Mouse (Mus musculus) layer of hippocampus, adult 2 months (tissue): Measurements from ENCODE around the gene Cd55. TPM values are rescaled to one million over a fixed set of nuclear protein-coding genes. Genes with fewer than 3 reads are reported as not detected.
A peak's percentile ranks its signal among the peaks of the same experiment; 100 is the strongest.
"Not testable (repeated sequence)": the region's sequence is repeated elsewhere in the genome, so short reads cannot be mapped to it uniquely, and the experiment has no call there.

Experiments
- DNase-seq, 2 experiments: peaks; one replicate each; pipeline ENCODE4 v3.0.0; 2022; ENCODE audit warnings: low spot score in 2 of 2
- H3K27ac ChIP-seq: fragments of 200-600 bp; 2 replicates; pipeline ENCODE4 v1.8.1; 2022
- H3K4me3 ChIP-seq: fragments of 200-600 bp; 2 replicates; pipeline ENCODE4 v1.8.1; 2022; ENCODE audit warnings: mild to moderate bottlenecking
- CTCF ChIP-seq: fragments of 200-600 bp; conservative IDR thresholded peaks from 2 replicates; pipeline ENCODE4 v1.8.1; 2022; ENCODE audit warnings: antibody characterized with exemption, mild to moderate bottlenecking, moderate library complexity
- total RNA-seq, 2 experiments: library from RNA; stranded (reverse); gene quantifications; 2 replicates each; pipeline ENCODE4 v1.2.3; 2021

Cd55 gene
- total RNA-seq, 2 experiments from 2014 or later = 6.6 to 7.2 TPM

DNA sequence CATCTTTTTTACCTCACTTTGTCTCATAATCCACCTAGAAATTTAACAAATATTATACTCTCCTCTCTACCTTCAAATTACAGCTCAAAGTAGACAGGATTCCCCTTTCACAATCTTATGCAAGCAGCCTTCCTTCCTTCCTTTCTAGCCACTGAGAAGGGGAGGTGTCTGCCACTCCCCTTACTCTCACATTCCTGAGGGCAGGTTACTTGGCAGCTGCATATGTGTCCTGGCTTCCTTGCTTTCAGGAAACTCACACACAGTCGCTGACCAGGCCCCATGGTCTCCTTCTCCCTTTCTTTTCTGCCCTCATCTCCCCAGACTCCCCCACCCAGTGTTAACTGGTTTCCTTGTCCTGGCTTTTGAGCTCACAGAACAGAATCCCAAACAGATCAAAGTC lies 11.7 kb upstream of the Cd55 start:
- H3K27ac ChIP-seq = no peak overlapping the region
- no peak for TF ChIP-seq CTCF

DNA sequence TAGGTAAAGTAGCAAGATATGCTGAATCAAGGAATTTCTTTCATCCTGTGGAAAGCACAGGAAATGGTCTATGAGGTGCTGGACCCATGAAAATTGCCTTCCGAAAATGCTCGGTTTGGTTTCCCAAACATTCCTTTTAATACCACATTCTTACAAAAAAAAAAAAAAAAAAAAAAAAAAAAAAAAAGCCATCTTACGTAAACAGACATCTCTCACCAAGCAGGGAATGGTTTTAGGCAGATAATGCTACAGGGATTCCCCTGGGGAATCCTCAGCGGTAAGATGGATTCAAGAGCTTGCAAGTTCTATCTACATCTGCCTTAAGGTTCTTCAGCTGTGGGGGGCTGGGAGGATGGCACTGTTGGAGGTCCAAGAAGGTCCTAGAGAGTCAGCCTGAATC lies 7.5 kb upstream of the Cd55 start:
- no peak for TF ChIP-seq CTCF

More for the DNA sequence above, 11.7 kb upstream of the Cd55 start:
- no peak for DNase-seq
- no peak overlapping the region for H3K4me3 ChIP-seq

DNA sequence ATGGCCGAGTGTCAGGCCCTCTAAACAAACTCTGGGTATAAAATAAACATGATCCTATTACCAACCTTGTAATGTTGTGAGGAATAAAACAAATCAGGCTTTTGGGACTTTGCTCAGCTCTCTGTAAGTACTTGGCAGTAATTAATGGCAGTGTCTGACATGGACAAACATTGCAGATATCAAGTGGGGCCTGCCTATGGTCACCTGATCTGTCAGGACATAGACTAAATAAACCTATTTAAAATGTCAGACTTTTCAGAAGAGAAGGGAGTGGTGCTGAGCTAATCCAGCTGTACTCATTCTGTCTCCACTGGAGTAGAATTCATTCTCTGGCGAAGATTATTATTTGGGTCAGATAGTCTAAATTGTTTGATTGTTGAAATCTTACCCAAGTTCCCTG lies 4.9 kb upstream of the Cd55 start:
- DNase-seq = no peak
- no peak for TF ChIP-seq CTCF
- H3K4me3 ChIP-seq = no peak overlapping the region
- no peak overlapping the region for H3K27ac ChIP-seq

More for the DNA sequence above, 7.5 kb upstream of the Cd55 start:
- H3K4me3 ChIP-seq = no peak overlapping the region
- H3K27ac ChIP-seq = no peak overlapping the region
- no peak for DNase-seq

DNA sequence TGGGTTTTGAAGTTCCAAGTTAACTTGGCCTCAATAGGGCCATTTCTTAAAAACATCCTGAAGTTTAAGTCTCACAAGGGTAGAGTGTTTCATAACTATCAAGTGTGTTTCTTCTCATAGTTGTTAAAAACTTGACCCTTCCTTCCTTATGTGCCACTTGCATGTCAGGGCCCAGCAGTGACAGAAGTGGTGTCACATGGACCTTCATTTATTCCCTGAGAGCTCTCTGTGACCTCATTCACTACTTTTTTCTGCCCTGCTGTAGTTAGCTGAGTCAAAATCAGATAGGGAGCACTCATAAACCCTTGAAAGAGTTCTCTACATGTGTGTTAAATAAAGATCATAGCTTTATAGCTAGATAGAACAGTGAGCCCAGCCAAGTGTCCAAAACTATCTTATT lies 1.6 kb upstream of the Cd55 start:
- TF ChIP-seq CTCF = no peak
- no peak for DNase-seq
- Histone ChIP-seq H3K27ac (no peak overlapping the region), H3K4me3 (no peak overlapping the region)

DNA sequence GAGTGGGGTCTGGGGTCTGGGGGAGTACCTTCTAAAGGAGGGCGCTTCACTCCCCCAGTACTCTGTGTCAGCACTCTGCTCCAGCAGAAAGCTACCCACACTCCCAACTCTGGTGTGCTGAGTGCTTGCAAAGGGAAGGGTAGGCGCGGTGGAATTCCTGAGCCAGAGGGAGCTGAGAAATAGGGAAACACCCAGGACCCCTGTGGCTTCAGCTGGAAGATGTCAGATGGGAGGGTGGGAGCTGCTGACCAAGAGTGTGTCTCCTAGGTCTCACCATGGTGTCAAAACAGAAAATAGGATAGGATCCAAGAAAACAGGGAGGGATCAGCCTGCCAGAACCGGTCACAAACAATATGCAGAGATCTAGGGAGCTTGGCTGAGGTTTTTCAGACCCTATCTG lies 323 bp upstream of the Cd55 start:
- peak in 1 of 2 experiments; percentile 1 for DNase-seq
- Histone ChIP-seq H3K27ac (peak overlapping the region; percentile 87), H3K4me3 (peak overlapping the region; percentile 92)
- no peak for TF ChIP-seq CTCF

DNA sequence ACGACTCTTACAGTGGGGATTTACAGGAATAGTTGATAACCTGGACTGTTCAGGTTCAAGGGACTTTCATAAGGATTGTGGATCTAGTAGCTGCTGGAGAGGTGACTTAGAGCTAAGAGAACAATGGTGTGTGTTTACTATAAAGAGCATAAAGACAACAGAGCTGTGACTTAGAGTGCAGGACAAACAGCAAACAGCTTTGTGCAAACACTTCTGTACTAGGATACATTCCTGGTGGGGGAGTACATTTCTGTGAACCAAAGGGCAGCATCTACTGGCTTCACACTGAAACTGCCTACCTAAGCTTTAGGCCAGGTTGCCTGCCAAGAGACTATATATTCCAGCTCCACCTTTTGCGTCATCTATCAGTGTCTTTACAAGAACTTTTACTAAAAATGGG lies 7.4 kb downstream of the Cd55 start:
- H3K4me3 ChIP-seq = no peak overlapping the region
- H3K27ac ChIP-seq = no peak overlapping the region
- no peak for TF ChIP-seq CTCF
- DNase-seq = no peak

DNA sequence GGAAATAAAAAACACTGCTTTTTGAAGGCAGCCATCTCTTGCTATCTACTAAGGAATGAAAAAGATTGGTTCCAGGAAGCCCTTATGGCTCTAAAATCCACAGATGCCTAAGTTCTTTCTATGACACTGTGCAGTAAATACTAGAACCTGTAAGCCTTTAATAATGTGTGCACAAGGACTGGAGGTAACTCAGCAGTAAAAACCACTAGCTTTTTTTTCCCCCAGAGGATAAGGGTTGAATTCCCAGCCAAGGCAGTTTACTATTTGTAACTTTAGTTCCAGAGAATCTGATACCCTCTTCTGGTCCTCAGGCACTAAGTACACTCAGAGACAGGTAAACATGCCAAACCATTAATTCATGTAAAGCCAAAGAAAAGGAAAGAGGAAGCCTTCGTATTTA lies 19.6 kb downstream of the Cd55 start:
- not testable (repeated sequence) for H3K4me3 ChIP-seq, H3K27ac ChIP-seq, DNase-seq

DNA sequence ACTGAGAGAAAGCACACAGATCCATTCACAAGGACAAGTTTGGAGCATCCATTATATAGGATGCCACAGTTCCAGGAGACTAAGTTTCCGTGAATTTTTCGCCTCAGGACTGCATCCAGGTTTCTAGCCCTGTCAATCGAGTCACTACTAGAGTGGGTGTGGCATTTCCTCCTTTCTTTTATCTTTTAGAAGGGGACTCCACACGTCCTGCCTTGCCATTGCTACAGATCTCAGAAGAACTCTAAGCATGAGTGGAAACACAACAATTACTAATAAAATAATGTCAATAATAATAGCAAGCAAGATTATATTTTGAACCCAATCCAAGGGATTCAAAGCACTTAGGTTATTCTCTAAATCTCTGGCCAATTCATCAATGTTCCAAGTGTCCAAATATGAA lies 31.6 kb downstream of the Cd55 start:
- DNase-seq = no peak
- TF ChIP-seq CTCF = no peak

DNA sequence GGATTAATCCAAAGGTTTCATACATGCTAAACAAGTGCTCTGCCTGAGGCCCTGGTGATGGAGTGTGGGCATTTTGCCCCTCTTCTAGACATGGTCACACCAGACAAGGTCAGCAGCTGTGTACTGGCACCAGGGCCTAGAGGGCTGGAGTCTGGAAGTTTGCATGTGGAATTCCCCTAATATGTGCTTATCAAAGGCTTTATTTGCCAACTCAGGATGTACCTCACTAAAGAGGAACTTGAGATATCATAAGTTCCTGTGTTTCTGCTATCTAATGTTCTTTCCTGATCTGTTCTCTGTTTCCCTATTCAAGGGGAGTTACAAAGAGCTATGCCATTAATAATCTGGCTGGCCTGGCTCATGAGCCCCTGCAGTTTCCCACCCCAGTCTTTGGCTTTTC lies 33.9 kb downstream of the Cd55 start:
- H3K4me3 ChIP-seq, DNase-seq, H3K27ac ChIP-seq: not testable (repeated sequence)

More for the DNA sequence above, 31.6 kb downstream of the Cd55 start:
- no peak overlapping the region for H3K27ac ChIP-seq
- H3K4me3 ChIP-seq = no peak overlapping the region

DNA sequence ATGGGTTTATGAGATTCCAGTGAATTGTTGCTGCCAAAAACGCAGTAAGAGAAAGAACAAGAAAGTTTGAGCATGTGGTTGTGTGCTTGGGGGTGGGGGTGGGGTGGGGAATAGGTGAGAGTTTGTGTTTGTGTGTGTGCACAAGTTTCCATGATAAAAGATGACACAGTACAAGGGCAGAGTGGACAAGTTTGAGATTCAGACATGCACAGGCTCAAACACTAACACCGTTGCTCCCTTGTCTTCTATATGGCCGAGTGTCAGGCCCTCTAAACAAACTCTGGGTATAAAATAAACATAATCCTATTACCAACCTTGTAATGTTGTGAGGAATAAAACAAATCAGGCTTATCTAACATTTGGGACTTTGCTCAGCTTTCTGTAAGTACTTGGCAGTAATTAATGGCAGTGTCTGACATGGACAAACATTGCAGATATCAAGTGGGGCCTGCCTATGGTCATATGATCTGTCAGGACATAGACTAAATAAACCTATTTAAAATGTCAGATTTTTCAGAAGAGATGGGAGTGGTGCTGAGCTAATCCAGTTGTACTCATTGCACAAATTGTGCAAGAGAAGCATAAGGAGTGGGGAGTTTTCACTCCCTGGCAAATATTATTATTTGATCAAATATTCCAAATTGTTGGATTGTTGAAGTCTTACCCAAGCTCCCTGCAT lies 35.2 kb downstream of the Cd55 start:
- DNase-seq = not testable (repeated sequence)

DNA sequence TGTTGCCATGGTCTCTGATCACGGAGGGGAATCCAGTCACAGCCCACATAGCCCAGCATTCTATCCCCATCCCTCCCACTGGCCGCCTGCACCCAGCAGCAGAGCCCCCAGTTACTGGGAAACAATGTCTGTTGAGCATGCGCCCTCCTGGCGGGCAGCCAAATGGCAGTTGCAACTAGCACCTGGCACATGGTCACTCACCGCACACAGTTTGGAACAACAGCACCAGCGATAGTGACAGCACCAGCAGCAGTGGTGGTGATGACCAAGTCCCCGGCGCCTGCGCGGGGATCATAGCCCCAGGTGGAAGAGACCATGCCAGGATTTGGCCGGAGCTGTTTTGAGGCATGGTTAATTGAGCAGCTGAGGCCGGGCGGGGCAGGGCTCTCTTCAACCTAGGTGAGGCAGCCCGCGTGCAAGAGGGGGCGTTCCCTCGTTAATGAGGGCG lies 39.9 kb downstream of the Cd55 start, which contains the start of gene Cd55b:
Cd55b (minus strand) TSS at position 346 of the 448 bp plus-strand sequence.
- H3K27ac ChIP-seq = no peak within 1 kb of the TSS
- no peak for TF ChIP-seq CTCF
- peak; percentile 17 to 19 for DNase-seq
- H3K4me3 ChIP-seq = peak within 1 kb of the TSS; percentile 29

More for the DNA sequence above, 35.2 kb downstream of the Cd55 start:
- not testable (repeated sequence) for H3K4me3 ChIP-seq, H3K27ac ChIP-seq

DNA sequence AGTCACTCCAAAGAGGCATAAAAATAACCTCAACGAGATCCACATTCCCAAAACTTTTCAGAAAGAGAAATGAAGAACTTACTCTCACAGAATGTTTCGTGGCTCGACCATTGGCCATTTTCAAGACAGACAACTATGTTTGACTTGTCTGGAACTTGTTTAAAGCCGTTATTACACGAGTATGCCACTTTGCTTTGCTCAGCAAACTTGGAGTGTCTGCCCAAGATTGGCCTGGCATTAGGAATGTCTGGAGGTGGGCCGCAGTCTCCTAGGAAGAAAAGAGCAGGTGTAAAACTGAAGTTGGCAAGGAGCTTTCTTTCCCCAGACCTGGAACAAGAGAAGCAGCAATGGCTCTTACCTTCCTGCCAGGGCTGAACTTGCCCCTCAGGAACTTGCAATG lies 40.5 kb downstream of the Cd55 start:
- H3K27ac ChIP-seq, DNase-seq: not testable (repeated sequence)
- H3K4me3 ChIP-seq = peak overlapping the region; percentile 29

DNA sequence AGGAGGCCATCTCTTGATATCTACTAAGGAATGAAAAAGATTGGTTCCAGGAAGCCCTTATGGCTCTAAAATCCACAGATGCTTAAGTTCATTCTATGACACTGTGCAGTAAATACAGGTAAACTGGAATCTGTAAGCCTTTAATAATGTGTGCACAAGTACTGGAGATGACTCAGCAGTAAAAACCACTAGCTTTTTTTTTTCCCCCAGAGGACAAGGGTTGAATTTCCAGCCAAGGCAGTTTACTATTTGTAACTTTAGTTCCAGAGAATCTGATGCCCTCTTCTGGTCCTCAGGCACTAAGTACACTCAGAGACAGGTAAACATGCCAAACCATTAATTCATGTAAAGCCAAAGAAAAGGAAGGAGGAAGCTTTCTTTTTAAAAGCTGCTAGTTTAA lies 65.4 kb downstream of the Cd55 start:
- H3K4me3 ChIP-seq, DNase-seq, H3K27ac ChIP-seq: not testable (repeated sequence)

Other genes starting within 250 kb of the Cd55 start
- not detected for gene Cd55b, start 39.7 kb downstream of the Cd55 start, total RNA-seq
- not detected for gene Zp3r, start 166.9 kb upstream of the Cd55 start, total RNA-seq
- under 1 TPM; 0.38 to 0.66 TPM for gene C4bp, start 198.9 kb upstream of the Cd55 start, total RNA-seq